Mouse (Mus musculus) liver, embryonic 12.5 days (tissue): ENCODE results near the gene Mvd. TPM values are rescaled to one million over a fixed set of nuclear protein-coding genes. Genes with fewer than 3 reads are reported as not detected.

Source experiments
- ATAC-seq: fragments of 200-750 bp; cut with Nextera tagmentation; 2 replicates; pipeline ENCODE4 v1.8.0; 2017; ENCODE audit warnings: moderate number of reproducible peaks, mild to moderate bottlenecking, moderate library complexity
- H3K27ac ChIP-seq: fragments of 300-500 bp; sonication (generic); 2 replicates; pipeline ENCODE4 v1.5.1; 2016; ENCODE audit warnings: mild to moderate bottlenecking
- H3K27me3 ChIP-seq: fragments of 300-500 bp; sonication (generic); replicated peaks from 2 replicates; pipeline ENCODE4 v1.6.1; 2016; ENCODE audit warnings: mild to moderate bottlenecking, moderate library complexity
- H3K36me3 ChIP-seq: fragments of 300-500 bp; sonication (generic); 2 replicates; pipeline ENCODE4 v1.6.1; 2016; ENCODE audit warnings: mild to moderate bottlenecking, moderate library complexity
- H3K4me1 ChIP-seq: fragments of 300-500 bp; sonication (generic); 2 replicates; pipeline ENCODE4 v1.6.1; 2016
- H3K4me2 ChIP-seq: fragments of 300-500 bp; sonication (generic); 2 replicates; pipeline ENCODE4 v1.6.1; 2016; ENCODE audit warnings: mild to moderate bottlenecking, moderate library complexity
- H3K4me3 ChIP-seq: fragments of 300-500 bp; sonication (generic); 2 replicates; pipeline ENCODE4 v1.5.1; 2016; ENCODE audit warnings: mild to moderate bottlenecking, moderate library complexity
- H3K9ac ChIP-seq: fragments of 300-500 bp; sonication (generic); 2 replicates; pipeline ENCODE4 v1.6.1; 2016; ENCODE audit warnings: mild to moderate bottlenecking, moderate library complexity
- H3K9me3 ChIP-seq: fragments of 300-500 bp; sonication (generic); replicated peaks from 2 replicates; pipeline ENCODE4 v1.6.1; 2016; ENCODE audit warnings: mild to moderate bottlenecking, moderate library complexity
- WGBS: fragments of 180-500 bp; shearing (Covaris S2); methylation state at CpG from one replicate; pipeline ENCODE4 v1.1.7; 2016; ENCODE audit not compliant: insufficient replicate concordance; 5-methylcytosine and 5-hydroxymethylcytosine counted together
- polyA plus RNA-seq: library from polyadenylated mRNA; unstranded; fragments of >200 nt; fragmentation: Nextera tagmentation; extraction: Ambion mirVana; gene quantifications from 2 replicates; pipeline ENCODE4 v1.2.1, GENCODE M21; 2016

The Mvd gene
- polyA plus RNA-seq: 29.3 and 31.4 TPM in 2 replicates

DNA sequence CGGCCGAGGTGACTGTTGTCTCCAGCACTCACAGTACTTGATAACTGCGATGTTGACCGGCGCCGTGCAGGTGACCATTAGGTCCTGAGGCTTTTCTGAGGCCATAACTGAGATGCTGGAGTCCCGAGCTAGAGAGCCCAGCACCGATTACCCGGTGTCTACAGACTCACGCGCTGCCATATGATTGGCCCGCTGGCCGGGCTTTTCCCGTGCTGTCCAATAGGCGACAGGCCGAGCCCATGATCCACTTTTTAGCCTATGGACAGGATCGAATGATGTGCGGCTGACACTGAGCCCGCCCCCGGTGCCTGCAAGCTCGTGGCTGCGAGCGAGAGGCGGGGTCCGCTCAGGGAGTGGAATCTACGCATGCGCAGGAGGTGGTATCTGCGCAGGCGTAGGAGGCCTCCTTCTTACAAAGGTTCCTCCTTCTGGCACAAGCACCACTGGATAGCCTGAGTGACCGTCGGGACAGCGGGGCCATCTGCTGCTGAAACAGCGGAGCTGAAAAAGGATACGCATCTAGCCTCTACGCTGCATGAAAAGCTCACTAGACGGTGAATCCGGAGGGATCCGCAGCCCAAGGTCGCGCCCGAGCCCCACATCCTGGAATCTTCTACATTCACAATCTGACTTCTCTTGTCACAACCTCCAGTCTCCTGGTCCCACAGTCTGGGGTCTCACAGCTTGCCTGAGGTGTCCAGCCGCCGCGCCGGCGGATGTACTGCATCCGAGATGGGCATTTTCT is at the start of gene Mvd:
TSS of gene Mvd (minus strand) at position 161 of the 745 bp plus-strand sequence.
- Histone ChIP-seq H3K36me3 (peaks cover 8% of the 10 kb centered on the region), H3K27ac (peak within 1 kb of the TSS; percentile 81), H3K9me3 (no peaks in the 10 kb centered on the region), H3K9ac (peak within 1 kb of the TSS; percentile 77), H3K4me3 (peak within 1 kb of the TSS; percentile 71), H3K27me3 (peaks cover 21% of the 10 kb centered on the region), H3K4me1 (peaks cover 34% of the 10 kb centered on the region), H3K4me2 (peak within 1 kb of the TSS; percentile 95)
- peak; percentile 98 for ATAC-seq
- under 1% methylated on average over 47 of the region's 47 CpGs for WGBS

DNA sequence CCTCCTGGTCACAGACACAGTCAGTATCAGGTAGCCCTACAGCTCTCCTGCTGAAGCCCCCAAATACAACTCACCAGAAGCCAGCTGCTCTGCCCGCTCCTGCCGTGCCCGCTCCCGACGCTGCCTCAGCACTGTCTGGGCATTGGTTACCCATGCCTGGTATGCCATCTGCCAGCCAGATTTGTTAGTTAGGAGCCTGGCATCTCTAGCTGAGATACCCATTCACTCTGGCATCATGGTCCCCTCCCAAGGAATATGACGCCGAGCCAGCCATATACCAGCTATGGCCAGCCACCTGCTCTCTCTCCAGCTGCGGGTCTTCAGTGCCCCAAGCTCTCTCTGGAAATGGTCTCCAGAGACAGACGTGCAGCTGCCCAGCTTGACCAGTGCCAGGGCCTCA is 45.2 kb upstream of the Mvd start:
- no peaks in the 10 kb centered on the region for H3K4me1 ChIP-seq
- H3K9me3 ChIP-seq: no peaks in the 10 kb centered on the region
- H3K27me3 ChIP-seq: no peaks in the 10 kb centered on the region
- no peak overlapping the region for H3K27ac ChIP-seq
- H3K9ac ChIP-seq: no peak overlapping the region
- no peak overlapping the region for H3K4me3 ChIP-seq
- 92% methylated on average over 9 of the region's 9 CpGs for WGBS
- no peak for ATAC-seq
- peaks cover 99% of the 10 kb centered on the region for H3K36me3 ChIP-seq
- no peak overlapping the region for H3K4me2 ChIP-seq

DNA sequence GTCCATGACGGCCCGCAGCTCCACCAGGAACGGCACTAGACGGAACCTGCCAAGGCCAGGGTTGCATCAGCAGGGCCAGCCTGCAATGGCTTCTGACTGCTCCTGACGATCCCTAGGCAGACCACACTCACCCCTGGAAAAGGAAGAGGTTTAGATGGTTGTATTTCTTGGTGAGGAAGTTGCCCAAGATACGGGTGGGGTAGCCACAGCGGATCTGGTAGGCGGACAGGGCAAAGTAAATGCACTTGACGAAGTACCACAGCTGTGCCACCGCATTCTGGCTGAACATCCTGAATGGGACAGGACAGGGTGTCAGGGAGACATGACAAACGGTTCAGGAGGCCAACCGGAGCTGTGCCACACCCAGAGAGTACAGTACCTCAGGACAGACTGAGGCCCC is 41.6 kb upstream of the Mvd start:
- Histone ChIP-seq H3K9ac (no peak overlapping the region), H3K36me3 (peaks cover 100% of the 10 kb centered on the region), H3K27me3 (no peaks in the 10 kb centered on the region), H3K4me1 (no peaks in the 10 kb centered on the region), H3K4me2 (no peak overlapping the region), H3K27ac (no peak overlapping the region), H3K4me3 (no peak overlapping the region), H3K9me3 (no peaks in the 10 kb centered on the region)
- 74% methylated on average over 12 of the region's 12 CpGs for WGBS
- no peak for ATAC-seq

DNA sequence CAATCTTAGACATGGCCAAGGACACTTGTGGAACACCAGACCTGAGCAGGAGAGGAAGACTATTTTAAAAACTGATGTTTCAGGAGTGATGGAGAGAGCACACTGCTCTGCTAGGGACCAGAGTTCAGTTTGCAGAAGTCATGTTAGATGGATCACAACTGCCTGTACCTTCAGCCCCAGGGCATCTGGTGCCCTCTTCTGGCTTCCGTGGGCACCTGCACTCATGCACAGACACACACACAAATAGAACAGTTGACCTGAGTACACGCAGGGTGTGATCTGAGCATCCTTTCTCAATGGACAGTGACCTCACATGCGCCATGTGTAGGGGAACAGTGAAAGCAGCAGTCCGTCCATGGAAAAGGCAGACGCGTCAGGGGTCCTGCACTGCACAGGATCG is 40.7 kb upstream of the Mvd start:
- Histone ChIP-seq H3K4me3 (no peak overlapping the region), H3K27ac (no peak overlapping the region), H3K9me3 (no peaks in the 10 kb centered on the region), H3K9ac (no peak overlapping the region), H3K4me1 (no peaks in the 10 kb centered on the region), H3K27me3 (no peaks in the 10 kb centered on the region), H3K4me2 (no peak overlapping the region), H3K36me3 (peaks cover 100% of the 10 kb centered on the region)
- no peak for ATAC-seq
- WGBS: 89% methylated on average over 7 of the region's 7 CpGs

DNA sequence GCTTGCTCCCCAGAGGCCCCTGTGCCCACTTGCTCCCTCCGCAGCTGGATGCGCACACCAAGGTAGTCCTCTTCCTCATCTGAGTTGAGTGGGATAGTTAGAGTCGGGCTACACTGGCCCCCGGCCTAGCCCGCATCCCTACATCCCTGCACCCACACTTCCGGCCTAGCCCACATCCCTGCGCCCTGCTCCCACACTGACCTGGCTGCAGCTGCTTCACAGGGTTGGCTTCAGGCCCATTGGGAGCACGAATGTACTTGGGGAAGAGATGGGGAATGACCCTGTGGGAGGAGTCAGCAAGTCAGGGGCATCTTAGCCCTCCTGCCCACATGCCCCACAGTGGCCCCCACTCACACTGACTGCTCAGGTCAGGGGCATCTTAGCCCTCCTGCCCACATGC is 39.2 kb upstream of the Mvd start:
- Histone ChIP-seq H3K27me3 (no peaks in the 10 kb centered on the region), H3K4me3 (no peak overlapping the region), H3K27ac (no peak overlapping the region), H3K9me3 (no peaks in the 10 kb centered on the region), H3K4me1 (peaks cover 7% of the 10 kb centered on the region), H3K4me2 (no peak overlapping the region), H3K9ac (no peak overlapping the region), H3K36me3 (peaks cover 100% of the 10 kb centered on the region)
- 90% methylated on average over 8 of the region's 8 CpGs for WGBS
- 0 out of 2 replicates have a peak, but pooled peaks have one; percentile 12 for ATAC-seq

DNA sequence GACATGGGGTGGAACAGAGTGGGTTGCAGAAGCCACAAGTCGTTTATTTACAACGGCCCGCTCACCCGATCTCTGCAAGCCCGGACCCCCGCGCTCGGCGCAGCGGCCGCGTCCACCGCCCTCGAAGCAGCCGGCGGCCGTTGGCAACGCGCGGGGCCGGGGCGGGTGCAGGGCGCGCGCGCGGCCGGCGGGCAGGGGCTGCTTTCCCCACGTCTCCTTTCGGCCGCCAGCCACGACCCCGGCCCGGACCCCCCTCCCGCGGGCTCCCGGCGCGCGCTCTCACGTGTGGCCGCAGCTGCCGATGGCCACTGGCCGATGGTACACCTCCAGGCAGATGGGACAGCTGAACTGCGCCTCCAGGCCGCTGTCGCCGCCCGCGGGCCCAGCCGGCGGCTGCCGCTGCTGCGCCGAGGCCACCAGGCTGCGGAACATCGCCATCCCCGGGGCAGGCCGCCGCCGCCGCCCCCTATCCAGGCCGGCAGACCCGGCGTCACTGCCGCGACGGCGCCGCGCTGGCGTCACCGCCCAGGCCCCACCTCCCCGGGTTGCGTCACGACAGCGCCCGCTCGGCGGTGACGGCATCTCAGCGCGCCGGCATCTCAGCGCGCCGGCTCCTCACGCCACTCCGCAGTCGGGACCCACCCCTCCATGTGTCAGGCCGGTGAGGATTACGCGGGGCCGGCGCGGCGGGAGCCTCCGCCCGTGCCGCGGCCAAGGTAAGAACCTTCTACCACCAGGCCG is 32.5 kb upstream of the Mvd start, which contains the start of the genes Rnf166 and Ctu2:
TSS of gene Rnf166 (minus strand) at position 485 of the 741 bp plus-strand sequence.
TSS of gene Ctu2 (plus strand) at position 564 of the 741 bp plus-strand sequence.
- WGBS: under 1% methylated on average over 84 of the region's 103 CpGs

DNA sequence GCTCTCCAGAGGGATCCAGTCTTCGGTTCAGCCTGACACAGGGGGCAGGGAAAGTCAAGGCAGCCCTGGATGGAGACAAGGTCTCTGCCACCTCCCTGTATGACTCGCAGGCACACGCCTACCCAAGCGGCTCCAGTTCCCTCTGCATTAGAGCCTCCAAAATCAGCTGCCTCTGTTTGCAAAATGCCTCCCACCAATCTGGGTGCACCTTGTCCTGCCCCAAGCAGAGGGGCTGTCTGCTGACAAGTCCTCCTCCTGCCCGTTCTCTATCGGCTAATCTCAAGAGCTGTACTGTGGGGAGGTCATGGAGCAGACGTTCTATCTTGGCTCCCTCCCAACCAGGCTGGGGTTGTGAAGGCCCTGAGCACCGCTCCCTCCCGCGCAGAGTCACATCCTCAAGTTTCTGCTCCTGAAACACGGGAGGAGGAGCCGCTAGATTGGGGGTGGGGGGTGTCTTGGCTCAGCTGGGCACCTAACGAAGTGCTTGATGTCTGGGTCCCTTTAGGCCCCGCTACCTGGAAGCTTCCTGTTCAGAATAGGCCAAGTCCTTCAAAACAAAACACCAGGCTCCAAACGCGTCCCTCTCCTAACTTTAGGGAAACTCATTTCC is 31.8 kb upstream of the Mvd start:
- peak overlapping the region; percentile 94 for H3K9ac ChIP-seq
- H3K36me3 ChIP-seq: peaks cover 60% of the 10 kb centered on the region
- 3% methylated on average over 16 of the region's 16 CpGs for WGBS
- H3K27me3 ChIP-seq: no peaks in the 10 kb centered on the region
- H3K9me3 ChIP-seq: no peaks in the 10 kb centered on the region
- H3K4me3 ChIP-seq: peak overlapping the region; percentile 99
- ATAC-seq: peak; percentile 55
- peaks cover 44% of the 10 kb centered on the region for H3K4me1 ChIP-seq
- peak overlapping the region; percentile 95 for H3K4me2 ChIP-seq
- peak overlapping the region; percentile 81 for H3K27ac ChIP-seq

More for the DNA sequence above, 32.5 kb upstream of the Mvd start, which contains the start of the genes Rnf166 and Ctu2:
- peak within 1 kb of the TSS; percentile 99 for H3K4me3 ChIP-seq
- H3K36me3 ChIP-seq: peaks cover 63% of the 10 kb centered on the region
- H3K27me3 ChIP-seq: no peaks in the 10 kb centered on the region
- H3K4me1 ChIP-seq: peaks cover 44% of the 10 kb centered on the region
- H3K9ac ChIP-seq: peak within 1 kb of the TSS; percentile 94
- no peaks in the 10 kb centered on the region for H3K9me3 ChIP-seq
- ATAC-seq: peak; percentile 85
- peak within 1 kb of the TSS; percentile 95 for H3K4me2 ChIP-seq
- peak within 1 kb of the TSS; percentile 81 for H3K27ac ChIP-seq

DNA sequence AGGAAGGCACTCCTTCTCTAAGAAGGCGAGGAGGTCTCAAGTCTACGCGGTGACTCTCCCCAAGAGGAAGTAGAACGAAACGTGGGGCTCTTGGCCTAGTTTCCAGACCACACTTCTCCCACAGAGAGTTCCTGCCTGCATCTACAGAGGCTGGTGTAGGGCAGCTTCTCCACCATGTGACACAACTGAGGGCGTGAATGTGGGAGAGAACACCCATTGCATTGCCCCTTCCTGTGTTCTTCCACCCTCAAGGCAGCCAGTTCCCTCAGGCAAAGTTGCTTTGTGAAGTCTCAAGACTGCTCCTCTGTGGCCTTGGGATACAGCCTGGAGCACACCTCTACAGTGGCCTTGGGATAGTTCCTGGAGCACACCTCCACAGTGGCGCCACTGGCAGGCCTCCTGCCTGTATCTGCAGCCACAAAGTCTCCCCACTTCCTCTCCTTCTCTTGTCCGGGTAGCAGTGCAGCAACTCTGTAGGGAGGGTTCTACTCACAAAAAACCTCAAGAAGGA is 30.7 kb upstream of the Mvd start:
- no peak overlapping the region for H3K9ac ChIP-seq
- peak overlapping the region; percentile 95 for H3K4me2 ChIP-seq
- H3K9me3 ChIP-seq: no peaks in the 10 kb centered on the region
- 48% methylated on average over 8 of the region's 8 CpGs for WGBS
- ATAC-seq: no peak
- H3K36me3 ChIP-seq: peaks cover 59% of the 10 kb centered on the region
- peaks cover 51% of the 10 kb centered on the region for H3K4me1 ChIP-seq
- H3K27me3 ChIP-seq: no peaks in the 10 kb centered on the region
- peak overlapping the region; percentile 63 for H3K27ac ChIP-seq
- H3K4me3 ChIP-seq: peak overlapping the region; percentile 99; the same call in 1 of the 2 replicates

DNA sequence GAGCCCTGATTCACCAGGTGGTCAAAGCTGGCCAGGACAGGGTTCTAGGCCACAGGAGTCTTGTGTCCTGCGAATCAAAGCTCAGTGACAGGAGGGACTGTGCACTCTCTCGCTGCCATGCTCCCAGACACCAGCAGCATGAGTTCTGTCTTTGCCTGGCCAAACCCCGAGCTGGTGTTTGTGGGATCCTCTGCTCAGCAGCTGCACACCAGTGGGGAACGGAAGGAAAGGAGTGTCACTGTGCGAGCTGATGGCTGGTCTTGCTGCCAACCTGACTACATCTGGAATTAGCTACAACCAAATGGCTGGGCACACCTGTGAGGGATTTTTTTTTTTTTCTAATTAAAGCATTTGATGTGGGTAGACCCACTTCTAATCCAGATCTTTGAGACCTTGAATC is 27.5 kb upstream of the Mvd start:
- no peak overlapping the region for H3K9ac ChIP-seq
- H3K4me2 ChIP-seq: no peak overlapping the region
- H3K27me3 ChIP-seq: no peaks in the 10 kb centered on the region
- H3K4me1 ChIP-seq: peaks cover 37% of the 10 kb centered on the region
- ATAC-seq: no peak
- no peak overlapping the region for H3K4me3 ChIP-seq
- no peaks in the 10 kb centered on the region for H3K9me3 ChIP-seq
- WGBS: 75% methylated on average over 5 of the region's 5 CpGs
- H3K27ac ChIP-seq: no peak overlapping the region
- peaks cover 68% of the 10 kb centered on the region for H3K36me3 ChIP-seq

DNA sequence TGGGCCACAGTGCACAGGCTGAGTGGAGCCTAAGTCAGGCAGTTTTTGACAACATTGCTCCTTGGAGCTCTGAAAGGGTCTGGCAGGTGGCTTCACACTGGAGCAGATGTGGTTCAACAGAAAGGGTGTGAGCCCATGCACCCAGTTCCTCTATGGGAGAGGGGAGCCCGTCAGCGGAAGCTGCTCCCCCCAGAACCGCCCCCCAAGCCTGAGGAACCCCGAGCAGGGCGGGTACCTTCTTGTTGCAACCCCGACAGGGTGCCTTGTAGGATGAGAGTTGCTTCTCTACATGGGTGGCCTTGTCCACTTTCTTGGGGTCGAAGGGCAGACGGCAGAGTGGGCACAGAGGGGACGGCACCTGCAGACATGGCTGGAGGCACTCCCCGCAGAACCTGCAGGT is 26.7 kb upstream of the Mvd start:
- H3K27ac ChIP-seq: no peak overlapping the region
- peaks cover 70% of the 10 kb centered on the region for H3K36me3 ChIP-seq
- no peak overlapping the region for H3K4me3 ChIP-seq
- H3K4me2 ChIP-seq: no peak overlapping the region
- peaks cover 39% of the 10 kb centered on the region for H3K4me1 ChIP-seq
- H3K9ac ChIP-seq: no peak overlapping the region
- H3K27me3 ChIP-seq: no peaks in the 10 kb centered on the region
- WGBS: 89% methylated on average over 10 of the region's 10 CpGs
- H3K9me3 ChIP-seq: no peaks in the 10 kb centered on the region
- ATAC-seq: no peak

DNA sequence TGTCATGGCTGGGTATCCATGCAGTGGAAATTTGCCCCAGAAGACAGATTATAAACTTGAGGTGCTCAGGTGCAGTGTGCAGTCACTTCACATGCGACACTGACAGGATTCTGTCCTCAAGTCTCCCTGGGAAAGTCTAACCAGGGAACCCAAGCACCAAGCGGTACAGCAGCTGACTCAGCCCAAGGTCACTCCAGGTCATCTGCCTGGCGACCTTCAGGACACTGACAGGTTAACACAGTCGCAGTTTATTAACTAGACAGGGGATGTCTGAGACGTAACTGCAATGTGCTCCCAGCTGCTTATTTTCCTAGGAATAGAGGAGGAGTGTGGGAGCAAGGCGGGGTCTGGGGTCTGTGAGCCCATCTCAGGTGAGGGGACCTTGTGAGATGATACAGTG is 26.2 kb upstream of the Mvd start:
- Histone ChIP-seq H3K4me2 (no peak overlapping the region), H3K4me3 (no peak overlapping the region), H3K36me3 (peaks cover 70% of the 10 kb centered on the region), H3K27me3 (no peaks in the 10 kb centered on the region), H3K4me1 (peaks cover 39% of the 10 kb centered on the region), H3K27ac (no peak overlapping the region), H3K9me3 (no peaks in the 10 kb centered on the region), H3K9ac (no peak overlapping the region)
- no peak for ATAC-seq
- WGBS: 66% methylated on average over 6 of the region's 6 CpGs
